Mouse (Mus musculus) Muller cell, postnatal 12 days (primary cell): Measurements from ENCODE around the gene Dhx40.
A peak's percentile ranks its signal among the peaks of the same experiment; 100 is the strongest.
"Not testable (repeated sequence)": the region's sequence is repeated elsewhere in the genome, so short reads cannot be mapped to it uniquely, and the experiment has no call there.

Experiments
- DNase-seq: peaks from one replicate; pipeline ENCODE4 v3.0.0-alpha.2; 2015; ENCODE audit errors: inconsistent ontology term

Gene Dhx40

GRCm38 (mm10) chr11:86818928-86819327 is 11.4 kb upstream of the Dhx40 start:
- DNase-seq: no peak

GRCm38 (mm10) chr11:86816288-86816687 is 8.7 kb upstream of the Dhx40 start:
- not testable (repeated sequence) for DNase-seq

- DNase-seq: not testable (repeated sequence)
Observed at GRCm38 (mm10) chr11:86814481-86814880, 6.9 kb upstream of the Dhx40 start.

GRCm38 (mm10) chr11:86813256-86813655 is 5.7 kb upstream of the Dhx40 start:
- DNase-seq: not testable (repeated sequence)

- DNase-seq: no peak
Observed at GRCm38 (mm10) chr11:86811326-86811630, 3.7 kb upstream of the Dhx40 start.

- no peak for DNase-seq
Observed at GRCm38 (mm10) chr11:86810572-86811325, 3.2 kb upstream of the Dhx40 start.

GRCm38 (mm10) chr11:86809828-86810227 is 2.3 kb upstream of the Dhx40 start:
- DNase-seq: no peak

- DNase-seq: peak; percentile 72
Observed at GRCm38 (mm10) chr11:86807001-86807477, 507 bp downstream of the Dhx40 start.

- DNase-seq: no peak
Observed at GRCm38 (mm10) chr11:86794161-86794560, 13.4 kb downstream of the Dhx40 start.

- not testable (repeated sequence) for DNase-seq
Observed at GRCm38 (mm10) chr11:86787436-86787835, 20.1 kb downstream of the Dhx40 start.

GRCm38 (mm10) chr11:86785767-86786166 is 21.8 kb downstream of the Dhx40 start:
- no peak for DNase-seq

GRCm38 (mm10) chr11:86769884-86770283 is 37.7 kb downstream of the Dhx40 start:
- no peak for DNase-seq

GRCm38 (mm10) chr11:86764501-86764900 is 43.0 kb downstream of the Dhx40 start:
- no peak for DNase-seq

GRCm38 (mm10) chr11:86763127-86763526 is 44.4 kb downstream of the Dhx40 start:
- DNase-seq: not testable (repeated sequence)

GRCm38 (mm10) chr11:86760357-86760756 is 47.2 kb downstream of the Dhx40 start:
- DNase-seq: no peak

GRCm38 (mm10) chr11:86759886-86760285 is 47.7 kb downstream of the Dhx40 start:
- peak; percentile 31 for DNase-seq

- DNase-seq: no peak
Observed at GRCm38 (mm10) chr11:86759226-86759625, 48.3 kb downstream of the Dhx40 start.

GRCm38 (mm10) chr11:86758559-86758958 is 49.0 kb downstream of the Dhx40 start:
- no peak for DNase-seq

GRCm38 (mm10) chr11:86757480-86758371 is 49.8 kb downstream of the Dhx40 start, which contains the start of gene Cltc:
Cltc (minus strand) TSS chr11:86757565.
- peak; percentile 100 for DNase-seq

GRCm38 (mm10) chr11:86757142-86757479 is 50.4 kb downstream of the Dhx40 start:
- DNase-seq: no peak

- DNase-seq: peak; percentile 35
Observed at GRCm38 (mm10) chr11:86756156-86757141, 51.1 kb downstream of the Dhx40 start.
